Mouse (Mus musculus): ENCODE results near the gene Prmt7.
A peak's percentile ranks its signal among the peaks of the same experiment; 100 is the strongest.

DNA sequence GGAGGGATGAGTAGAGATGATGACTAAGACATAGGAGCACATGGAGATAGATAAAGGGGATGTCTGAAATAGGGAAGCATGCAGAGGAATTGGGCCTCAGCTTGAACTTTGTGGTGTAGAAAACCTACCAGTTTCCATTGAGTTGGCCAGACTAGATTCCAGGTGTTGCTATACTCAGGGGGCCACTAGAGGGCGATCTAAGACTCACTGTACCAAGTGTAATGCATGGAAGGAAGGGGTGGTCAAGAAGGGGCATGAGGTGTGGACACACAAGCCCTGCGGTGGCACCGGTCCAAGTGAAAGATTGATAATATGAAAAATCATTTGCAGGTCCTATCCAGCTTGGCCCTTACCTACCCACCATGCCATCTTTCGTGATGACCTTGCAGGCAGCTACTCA, 45.3 kb upstream of the Prmt7 start:
- TF ChIP-seq CTCF (IDR thresholded peaks at IDR 0.05; ENCODE audit: extremely low read depth, insufficient read depth, low read length) (peak; percentile 71), POLR2A (IDR thresholded peaks at IDR 0.05; ENCODE audit: extremely low read depth, insufficient read depth, low read length) (no peak)

Data from cortical plate, adult 2 months (tissue).